Mouse (Mus musculus): ENCODE results near the gene Padi3. TPM values are rescaled to one million over a fixed set of nuclear protein-coding genes. Genes with fewer than 3 reads are reported as not detected.

The Padi3 gene
- total RNA-seq, 2 experiments from 2014 or later, result not detected

DNA sequence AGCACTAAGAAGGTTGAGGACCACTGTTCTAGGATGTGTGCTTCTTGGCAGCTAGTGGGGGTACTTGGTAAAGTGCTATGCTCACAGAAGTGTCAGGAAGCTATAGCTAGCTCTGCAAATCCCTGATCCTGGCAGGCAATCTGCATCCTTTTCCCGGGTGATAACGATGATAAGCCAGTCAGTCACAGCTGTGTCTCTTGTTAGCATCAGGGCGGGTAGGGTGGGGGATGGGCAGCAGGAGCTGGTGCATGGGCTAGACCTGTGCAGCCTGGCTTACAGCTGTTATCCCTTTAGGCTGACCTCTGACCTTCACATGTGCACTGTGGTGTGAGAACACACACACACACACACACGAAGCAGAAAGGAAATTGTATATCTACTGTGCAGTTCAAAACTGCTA, 67.4 kb downstream of the Padi3 start:
- DNase-seq (ENCODE audit: low spot score in 2 of 2), result no peak
- intact Hi-C loops (cut with DNase I), result no loop called here

GRCm38 (mm10) chr4:140742543-140742942, 67.9 kb downstream of the Padi3 start, which contains the start of gene Padi6:
TSS of gene Padi6 (minus strand) at chr4:140742643.
- intact Hi-C loops (cut with DNase I), result no loop called here
- no peak for DNase-seq (ENCODE audit: low spot score in 2 of 2)

- intact Hi-C loops (cut with DNase I), result no loop called here
- DNase-seq (ENCODE audit: low spot score in 2 of 2), result peak in 1 of 2 experiments; percentile 20
Observed at GRCm38 (mm10) chr4:140741401-140741800, 69.0 kb downstream of the Padi3 start.

DNA sequence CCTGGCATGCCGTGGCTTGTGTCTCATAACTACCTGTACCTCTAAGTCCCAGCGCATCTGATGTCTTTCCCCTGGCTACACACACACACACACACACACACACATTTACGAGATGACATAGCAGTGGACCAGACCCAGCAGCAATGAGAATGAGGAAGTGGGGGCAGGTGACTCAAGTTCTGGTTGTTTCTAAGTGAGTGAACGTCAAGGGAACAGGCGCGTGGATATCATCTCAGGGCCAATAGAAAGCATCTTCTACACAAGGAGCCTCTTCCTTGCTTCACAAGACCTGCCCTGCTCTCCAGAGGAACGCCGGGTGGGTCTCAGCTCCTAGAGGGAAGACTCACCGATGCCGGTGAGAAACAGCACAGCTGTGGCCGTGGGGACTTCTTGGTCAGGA, 69.8 kb downstream of the Padi3 start:
- intact Hi-C loops (cut with DNase I), result no loop called here
- no peak for DNase-seq (ENCODE audit: low spot score in 2 of 2)

Other genes with a start within 250 kb of the Padi3 start
- gene Arhgef10l, start 144.6 kb downstream of the Padi3 start, total RNA-seq (2021), result 10 to 100 TPM; 61.0 to 63.4 TPM
- gene Rcc2, start 110.1 kb downstream of the Padi3 start, total RNA-seq (2021), result 10 to 100 TPM; 74.7 to 84.4 TPM
- 1 to 10 TPM in 1 of 2 experiments, under 1 TPM in 1; 0.34 to 1.2 TPM for gene Padi6, start 68.0 kb downstream of the Padi3 start, total RNA-seq (2021)
- gene Padi4, start 36.4 kb downstream of the Padi3 start, total RNA-seq (2021), result not detected
- gene Padi1, start 35.1 kb upstream of the Padi3 start, total RNA-seq (2021), result not detected
- gene Padi2, start 95.7 kb upstream of the Padi3 start, total RNA-seq (2021), result 10 to 100 TPM; 11.9 to 14.0 TPM
- gene Sdhb, start 150.6 kb upstream of the Padi3 start, total RNA-seq (2021), result 100 to 1,000 TPM; 171 to 200 TPM
- 100 to 1,000 TPM; 162 to 171 TPM for gene Atp13a2, start 176.2 kb upstream of the Padi3 start, total RNA-seq (2021)
- gene Mfap2, start 199.8 kb upstream of the Padi3 start, total RNA-seq (2021), result 1 to 10 TPM; 3.9 to 5.9 TPM
- 10 to 100 TPM; 40.3 to 73.7 TPM for gene Crocc, start 249.9 kb upstream of the Padi3 start, total RNA-seq (2021)